Mouse (Mus musculus): Measurements from ENCODE around the gene Atf6b. TPM values are rescaled to one million over a fixed set of nuclear protein-coding genes. Genes with fewer than 3 reads are reported as not detected.

Atf6b gene
- total and polyA plus RNA-seq, 3 experiments = 45.3 to 101 TPM; not detected in 1

DNA sequence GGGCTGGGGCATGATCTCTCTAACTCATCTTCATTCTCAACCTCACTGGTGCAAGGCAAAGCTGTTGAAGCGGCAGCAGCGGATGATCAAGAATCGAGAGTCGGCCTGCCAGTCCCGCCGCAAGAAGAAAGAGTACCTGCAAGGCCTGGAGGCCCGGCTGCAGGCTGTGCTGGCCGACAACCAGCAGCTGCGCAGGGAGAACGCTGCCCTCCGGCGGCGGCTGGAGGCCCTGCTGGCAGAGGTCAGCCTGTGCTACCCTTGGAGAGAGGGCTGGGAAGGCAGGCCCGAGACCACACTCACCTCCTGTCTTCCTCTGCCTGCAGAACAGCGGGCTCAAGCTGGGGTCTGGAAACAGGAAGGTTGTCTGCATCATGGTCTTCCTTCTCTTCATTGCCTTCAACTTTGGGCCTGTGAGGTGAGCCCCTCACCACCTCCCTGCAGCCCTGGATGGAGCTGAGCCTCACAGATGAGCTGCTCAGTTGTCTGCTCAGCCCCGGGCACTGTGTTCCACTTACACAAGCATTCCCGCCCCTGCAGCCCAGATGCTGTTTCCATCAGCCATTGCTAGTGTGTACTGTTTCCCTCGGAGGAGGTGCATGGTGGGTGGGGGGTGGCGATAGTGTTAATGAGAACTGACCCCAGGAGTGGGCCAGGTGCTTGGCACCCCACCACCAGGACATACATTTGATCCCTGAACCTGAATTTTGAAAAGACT is 4.7 kb downstream of the Atf6b start:
- peaks cover 0 to 8% of the 10 kb centered on the region in 2 experiments; a peak in 2 of 4 replicates for H3K4me1 ChIP-seq (ENCODE audit: control insufficient read depth in 1 of 2, insufficient read depth in 2 of 2, low read length in 2 of 2)
- no peak overlapping the region for H3K9ac ChIP-seq (ENCODE audit: control insufficient read depth, low read depth, low read length, poor library complexity, severe bottlenecking)
- H3K36me3 ChIP-seq (ENCODE audit: control insufficient read depth in 1 of 2, insufficient read depth in 2 of 2, low read length in 2 of 2) = peaks cover 0 to 5% of the 10 kb centered on the region in 2 experiments; a peak in 2 of 4 replicates
- H3K9me3 ChIP-seq (replicated peaks; ENCODE audit: insufficient read depth, low read length) = no peaks in the 10 kb centered on the region
- no peak overlapping the region for H3K27ac ChIP-seq (ENCODE audit: control insufficient read depth, low read depth, low read length)
- peaks cover 15% of the 10 kb centered on the region for H3K79me2 ChIP-seq (ENCODE audit: control insufficient read depth, insufficient read depth, low read length, poor library complexity)
- TF ChIP-seq CTCF (IDR thresholded peaks at IDR 0.05 in 2 of 3, conservative IDR thresholded peaks at IDR 0.05 in 1 of 3; ENCODE audit: control insufficient read depth in 1 of 3, insufficient read depth in 1 of 3, low read depth in 2 of 3, low read length in 3 of 3, poor library complexity in 1 of 3, severe bottlenecking in 1 of 3) (peak; percentile 30 to 73 (median 51); a peak in 5 of 6 replicates), SMC3 (IDR thresholded peaks at IDR 0.05; ENCODE audit: low read depth, low read length) (peak; percentile 37), GABPA (IDR thresholded peaks at IDR 0.05; ENCODE audit: low read depth, low read length) (no peak), RAD21 (IDR thresholded peaks at IDR 0.05; ENCODE audit: low read depth, low read length) (peak; percentile 23)
- H3K4me3 ChIP-seq (ENCODE audit: control insufficient read depth in 1 of 2, insufficient read depth in 1 of 2, low read depth in 2 of 2, low read length in 2 of 2) = no peak overlapping the region
- no peak for DNase-seq (ENCODE audit: low read depth, low spot score)
- no peaks in the 10 kb centered on the region for H3K27me3 ChIP-seq (ENCODE audit: control insufficient read depth in 1 of 2, insufficient read depth in 2 of 2, low read length in 2 of 2)

DNA sequence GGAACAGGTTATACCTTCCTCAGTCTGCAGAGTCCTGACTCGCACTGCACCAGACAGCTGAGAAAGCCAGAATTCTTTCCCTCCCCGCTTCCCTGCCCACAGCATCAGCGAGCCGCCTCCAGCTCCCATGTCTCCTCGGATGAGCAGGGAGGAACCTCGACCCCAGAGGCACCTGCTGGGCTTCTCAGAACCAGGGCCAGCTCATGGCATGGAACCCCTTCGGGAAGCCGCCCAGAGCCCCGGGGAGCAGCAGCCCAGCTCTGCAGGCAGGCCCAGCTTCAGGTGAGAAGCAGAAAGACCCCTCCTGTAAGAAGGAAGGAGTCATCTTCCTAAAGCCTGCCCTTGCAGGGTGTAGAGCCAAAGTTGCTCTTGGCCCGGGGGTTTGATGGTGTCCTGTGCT is 5.6 kb downstream of the Atf6b start:
- peaks cover 0 to 5% of the 10 kb centered on the region in 2 experiments; a peak in 2 of 4 replicates for H3K36me3 ChIP-seq (ENCODE audit: control insufficient read depth in 1 of 2, insufficient read depth in 2 of 2, low read length in 2 of 2)
- no peak for TF ChIP-seq SIN3A (IDR thresholded peaks at IDR 0.05; ENCODE audit: low read length)
- TF ChIP-seq POLR2A (IDR thresholded peaks at IDR 0.05; ENCODE audit: control insufficient read depth in 1 of 2, insufficient read depth in 1 of 2, low read depth in 1 of 2, low read length in 2 of 2, poor library complexity in 1 of 2) = peak in 1 of 2 experiments; percentile 19; a peak in 1 of 4 replicates
- no peak for TF ChIP-seq USF1 (IDR thresholded peaks at IDR 0.05; ENCODE audit: low read depth, low read length)
- TF ChIP-seq MXI1 (IDR thresholded peaks at IDR 0.05; ENCODE audit: low read depth, low read length) = no peak
- H3K4me3 ChIP-seq (ENCODE audit: control insufficient read depth in 1 of 2, insufficient read depth in 1 of 2, low read depth in 2 of 2, low read length in 2 of 2) = no peak overlapping the region
- H3K4me1 ChIP-seq (ENCODE audit: control insufficient read depth in 1 of 2, insufficient read depth in 2 of 2, low read length in 2 of 2) = peaks cover 0 to 8% of the 10 kb centered on the region in 2 experiments; a peak in 2 of 4 replicates
- H3K27me3 ChIP-seq (ENCODE audit: control insufficient read depth in 1 of 2, insufficient read depth in 2 of 2, low read length in 2 of 2) = no peaks in the 10 kb centered on the region
- H3K9me3 ChIP-seq (replicated peaks; ENCODE audit: insufficient read depth, low read length) = no peaks in the 10 kb centered on the region
- no peak overlapping the region for H3K9ac ChIP-seq (ENCODE audit: control insufficient read depth, low read depth, low read length, poor library complexity, severe bottlenecking)
- peaks cover 10% of the 10 kb centered on the region for H3K79me2 ChIP-seq (ENCODE audit: control insufficient read depth, insufficient read depth, low read length, poor library complexity)
- no peak overlapping the region for H3K27ac ChIP-seq (ENCODE audit: control insufficient read depth, low read depth, low read length)
- no peak for DNase-seq (ENCODE audit: low read depth, low spot score)

DNA sequence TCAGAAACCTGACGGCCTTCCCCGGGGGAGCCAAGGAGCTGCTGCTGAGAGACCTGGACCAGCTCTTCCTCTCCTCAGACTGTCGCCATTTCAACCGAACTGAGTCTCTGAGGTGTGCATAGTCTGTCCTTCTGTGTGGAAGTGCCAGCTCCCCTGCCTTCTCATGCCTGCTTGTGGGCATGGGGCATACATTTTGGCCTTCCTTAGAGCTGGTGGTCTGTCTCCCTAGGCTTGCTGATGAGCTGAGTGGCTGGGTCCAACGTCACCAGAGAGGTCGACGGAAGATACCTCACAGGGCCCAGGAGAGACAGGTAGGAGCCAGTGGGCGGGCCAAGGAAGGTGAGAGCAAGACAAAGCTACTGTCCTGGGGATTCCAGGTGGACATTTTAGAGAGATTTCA is 6.0 kb downstream of the Atf6b start:
- H3K9ac ChIP-seq (ENCODE audit: control insufficient read depth, low read depth, low read length, poor library complexity, severe bottlenecking) = no peak overlapping the region
- no peak for TF ChIP-seq CHD2 (IDR thresholded peaks at IDR 0.05; ENCODE audit: low read length)
- no peak for TF ChIP-seq MXI1 (IDR thresholded peaks at IDR 0.05; ENCODE audit: low read depth, low read length)
- TF ChIP-seq ZMIZ1 (IDR thresholded peaks at IDR 0.05; ENCODE audit: low read depth, low read length) = no peak
- TF ChIP-seq USF1 (IDR thresholded peaks at IDR 0.05; ENCODE audit: low read depth, low read length) = no peak
- no peak for TF ChIP-seq SMC3 (IDR thresholded peaks at IDR 0.05; ENCODE audit: low read depth, low read length)
- no peak for TF ChIP-seq EP300 (IDR thresholded peaks at IDR 0.05; ENCODE audit: low read depth in 1 of 2, low read length in 2 of 2)
- no peak for TF ChIP-seq RAD21 (IDR thresholded peaks at IDR 0.05; ENCODE audit: low read depth, low read length)
- no peak for TF ChIP-seq POLR2A (IDR thresholded peaks at IDR 0.05; ENCODE audit: control insufficient read depth in 1 of 2, insufficient read depth in 1 of 2, low read depth in 1 of 2, low read length in 2 of 2, poor library complexity in 1 of 2)
- TF ChIP-seq NELFE (IDR thresholded peaks at IDR 0.05; ENCODE audit: low read depth, low read length) = no peak
- TF ChIP-seq MEF2A (IDR thresholded peaks at IDR 0.05; ENCODE audit: extremely low read depth, insufficient replicate concordance, low read depth, low read length, poor library complexity, severe bottlenecking) = no peak
- no peak for TF ChIP-seq CTCF (IDR thresholded peaks at IDR 0.05 in 2 of 3, conservative IDR thresholded peaks at IDR 0.05 in 1 of 3; ENCODE audit: control insufficient read depth in 1 of 3, insufficient read depth in 1 of 3, low read depth in 2 of 3, low read length in 3 of 3, poor library complexity in 1 of 3, severe bottlenecking in 1 of 3)
- no peak for TF ChIP-seq POLR2AphosphoS2 (IDR thresholded peaks at IDR 0.05; ENCODE audit: low read length)
- TF ChIP-seq ETS1 (IDR thresholded peaks at IDR 0.05; ENCODE audit: low read depth, low read length) = no peak
- no peak for TF ChIP-seq TAL1 (IDR thresholded peaks at IDR 0.05; ENCODE audit: low read length)
- no peak for TF ChIP-seq SIN3A (IDR thresholded peaks at IDR 0.05; ENCODE audit: low read length)
- no peak for TF ChIP-seq TCF12 (IDR thresholded peaks at IDR 0.05; ENCODE audit: low read depth, low read length)
- TF ChIP-seq MAX (IDR thresholded peaks at IDR 0.05; ENCODE audit: low read length) = no peak
- no peak for TF ChIP-seq KAT2A (conservative IDR thresholded peaks at IDR 0.05; ENCODE audit: low read depth, low read length)
- peaks cover 0 to 6% of the 10 kb centered on the region in 2 experiments; a peak in 1 of 4 replicates for H3K4me1 ChIP-seq (ENCODE audit: control insufficient read depth in 1 of 2, insufficient read depth in 2 of 2, low read length in 2 of 2)
- no peaks in the 10 kb centered on the region for H3K9me3 ChIP-seq (replicated peaks; ENCODE audit: insufficient read depth, low read length)
- H3K27me3 ChIP-seq (ENCODE audit: control insufficient read depth in 1 of 2, insufficient read depth in 2 of 2, low read length in 2 of 2) = no peaks in the 10 kb centered on the region
- no peak for DNase-seq (ENCODE audit: low read depth, low spot score)
- no peak overlapping the region for H3K4me3 ChIP-seq (ENCODE audit: control insufficient read depth in 1 of 2, insufficient read depth in 1 of 2, low read depth in 2 of 2, low read length in 2 of 2)
- peaks cover 0 to 3% of the 10 kb centered on the region in 2 experiments; a peak in 2 of 4 replicates for H3K36me3 ChIP-seq (ENCODE audit: control insufficient read depth in 1 of 2, insufficient read depth in 2 of 2, low read length in 2 of 2)
- peaks cover 6% of the 10 kb centered on the region for H3K79me2 ChIP-seq (ENCODE audit: control insufficient read depth, insufficient read depth, low read length, poor library complexity)
- H3K27ac ChIP-seq (ENCODE audit: control insufficient read depth, low read depth, low read length) = no peak overlapping the region

Measured in MEL (cell line).